Mouse (Mus musculus) adrenal gland, postnatal 4 days (tissue): ENCODE results near the gene Atox1. TPM values are rescaled to one million over a fixed set of nuclear protein-coding genes. Genes with fewer than 3 reads are reported as not detected.
A peak's percentile ranks its signal among the peaks of the same experiment; 100 is the strongest.
"Not testable (repeated sequence)": the region's sequence is repeated elsewhere in the genome, so short reads cannot be mapped to it uniquely, and the experiment has no call there.

Experiments used
- DNase-seq, 2 experiments: peaks; one replicate each; pipeline ENCODE4 v3.0.0; 2021 to 2022; ENCODE audit warnings: low spot score in 2 of 2, mixed read lengths in 2 of 2
- total RNA-seq, 2 experiments: library from RNA; stranded (reverse); gene quantifications; 2 replicates each; pipeline ENCODE4 v1.2.3; 2021

Atox1 gene
- total RNA-seq, 2 experiments from 2014 or later = 254 to 267 TPM

DNA sequence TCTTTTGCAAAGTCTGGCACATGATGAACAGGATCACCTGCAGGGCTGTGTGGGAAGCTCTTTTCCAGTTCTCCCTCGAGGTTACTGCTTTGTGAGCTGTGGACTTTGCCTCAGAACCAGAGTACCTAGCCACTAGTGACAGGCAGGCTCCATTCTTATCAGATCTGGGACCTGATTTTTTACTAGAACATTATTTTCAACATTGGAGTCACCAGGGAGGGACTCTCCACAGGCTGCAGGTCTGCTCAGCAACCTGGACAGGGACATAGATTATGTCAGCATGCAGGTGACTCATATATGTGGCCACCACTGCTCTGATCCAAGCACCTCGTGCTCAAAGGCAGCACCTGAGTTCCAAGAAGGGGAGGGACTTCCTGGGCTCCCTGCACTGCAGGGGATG, 5.9 kb downstream of the Atox1 start:
- DNase-seq = no peak

DNA sequence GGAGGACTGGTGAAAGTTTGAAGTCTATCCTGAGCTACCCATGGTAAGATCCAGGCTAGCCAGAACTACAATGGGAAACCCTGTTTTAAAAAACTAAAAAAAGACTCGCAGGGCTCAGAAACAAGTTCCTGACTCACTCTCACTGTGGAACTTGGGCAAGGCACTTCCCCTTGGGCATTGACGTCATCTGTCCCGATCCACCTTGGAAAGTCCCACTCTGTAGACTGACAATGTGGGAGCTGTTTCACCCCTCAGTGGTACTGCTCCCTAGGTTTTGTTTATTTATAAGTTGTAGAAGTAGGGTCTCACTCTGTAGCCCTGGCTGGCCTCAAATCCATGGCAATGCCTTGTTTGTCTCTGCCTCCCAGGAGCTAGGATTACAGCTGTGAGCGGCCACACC, 7.4 kb downstream of the Atox1 start:
- DNase-seq = no peak

DNA sequence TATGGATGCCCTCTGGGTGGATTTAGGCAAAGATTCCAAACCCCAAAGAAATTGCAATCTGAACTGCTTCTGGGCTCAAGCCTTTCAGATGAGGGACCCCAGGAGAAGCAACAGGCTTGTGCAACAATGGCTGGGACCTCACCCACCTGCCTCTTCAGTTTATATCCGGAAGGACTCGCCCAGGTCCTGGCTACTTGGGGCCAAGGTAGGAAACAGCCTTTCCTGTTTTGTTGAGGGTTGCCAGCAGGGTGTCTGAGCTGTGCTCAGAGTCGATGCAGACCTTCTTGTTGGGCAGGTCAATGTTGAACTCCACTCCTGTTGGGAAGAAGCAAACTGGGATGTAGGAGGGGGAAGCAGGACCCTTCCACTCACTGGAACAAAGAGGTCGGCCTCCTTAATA, 10.7 kb downstream of the Atox1 start:
- no peak for DNase-seq

DNA sequence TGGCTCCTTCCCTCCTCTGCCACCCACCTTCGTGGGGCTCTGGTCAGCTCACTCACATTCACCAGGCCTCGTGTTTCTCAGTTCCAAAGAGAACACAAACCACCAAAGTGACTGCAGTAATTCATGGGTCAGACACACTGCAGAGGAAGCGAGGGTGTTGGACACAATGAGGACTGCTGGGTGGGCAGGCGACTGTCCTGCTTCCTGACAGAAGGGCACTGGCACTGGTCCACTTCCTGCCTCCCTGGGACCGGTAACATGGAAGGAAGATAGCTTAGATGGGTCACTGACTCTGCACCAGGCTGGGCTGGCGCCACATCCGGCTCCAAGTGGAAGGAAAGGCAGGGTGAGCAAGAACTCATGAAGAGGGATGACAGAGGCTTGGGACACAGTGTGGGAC, 11.5 kb downstream of the Atox1 start:
- DNase-seq = no peak

DNA sequence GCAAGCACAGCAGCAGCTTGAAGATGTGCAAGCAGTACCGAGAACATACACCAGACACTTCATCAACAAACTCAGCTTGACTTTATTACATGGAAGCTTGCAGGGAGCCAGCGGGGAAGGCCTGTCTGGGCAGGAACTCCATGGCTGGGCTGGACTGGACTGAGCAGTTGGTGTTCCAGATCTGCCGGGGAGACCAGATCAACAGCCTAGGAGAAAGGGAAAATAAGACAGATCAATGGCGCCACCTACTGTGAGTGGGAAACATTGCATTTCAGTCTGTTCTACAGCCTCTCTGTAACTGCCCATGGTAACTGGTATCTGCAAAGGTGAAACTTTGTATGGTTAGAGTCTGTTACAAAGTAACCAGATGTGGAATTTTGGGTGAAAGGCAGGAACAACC, 14.5 kb downstream of the Atox1 start:
- peak; percentile 43 to 72 for DNase-seq

DNA sequence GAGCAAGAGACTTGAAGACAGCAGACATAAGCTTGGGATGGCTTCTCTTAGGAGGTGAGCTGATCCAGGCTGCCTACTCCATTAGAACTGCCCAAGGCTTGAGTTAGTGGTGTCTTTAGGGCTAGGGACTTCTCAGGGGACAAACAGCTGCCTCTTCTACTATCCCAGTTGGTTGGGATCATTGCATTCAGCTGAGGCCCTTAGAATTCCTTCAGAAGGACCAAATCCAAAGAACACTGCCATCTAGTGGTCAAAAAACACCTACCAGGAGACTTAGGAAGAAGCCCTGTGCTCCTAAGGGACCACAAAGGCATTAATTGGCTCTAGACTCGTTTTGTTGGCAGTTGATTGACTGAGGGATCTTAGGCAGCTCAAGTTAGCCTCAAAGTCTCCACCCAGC, 16.3 kb downstream of the Atox1 start:
- peak in 1 of 2 experiments; percentile 28 for DNase-seq

DNA sequence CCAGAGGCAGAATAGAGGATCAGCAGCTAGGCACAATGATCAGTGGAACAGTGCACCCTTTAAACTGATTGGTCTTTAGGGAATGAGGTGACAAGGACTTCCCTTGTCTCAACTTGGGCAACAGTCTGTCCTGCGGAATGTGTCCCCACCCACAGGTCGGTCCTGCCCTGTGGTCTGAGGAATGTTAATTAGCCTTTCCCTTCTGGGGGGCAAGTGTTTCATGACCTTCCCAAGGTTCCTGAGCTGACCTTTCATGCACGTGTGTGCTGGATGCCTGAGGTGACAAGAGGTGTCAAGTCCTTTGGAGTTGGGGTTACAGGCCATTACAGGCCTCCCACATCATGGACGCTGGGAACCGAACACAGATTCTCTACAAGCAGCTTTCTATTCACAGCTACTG, 21.3 kb downstream of the Atox1 start:
- DNase-seq = no peak

DNA sequence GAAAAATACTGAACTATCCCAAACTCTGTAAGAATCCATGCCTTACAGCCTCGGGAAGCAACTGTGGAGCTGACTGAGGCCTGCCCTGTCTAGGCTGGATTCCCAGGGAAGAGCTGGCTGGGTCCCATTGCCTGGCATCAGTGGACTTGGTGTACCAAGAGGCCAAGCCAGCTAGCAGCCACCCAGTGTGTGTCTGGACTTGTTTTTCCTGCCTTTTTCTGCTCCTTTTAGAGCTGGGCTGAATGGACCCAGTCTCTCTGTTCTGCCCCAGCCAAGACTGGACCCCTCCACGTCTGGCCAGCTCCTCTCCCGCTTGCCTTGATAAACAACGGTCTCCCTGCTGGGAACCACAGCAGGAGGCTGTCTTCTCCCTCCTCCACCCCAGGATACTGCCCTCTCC, 23.0 kb downstream of the Atox1 start:
- DNase-seq = no peak

DNA sequence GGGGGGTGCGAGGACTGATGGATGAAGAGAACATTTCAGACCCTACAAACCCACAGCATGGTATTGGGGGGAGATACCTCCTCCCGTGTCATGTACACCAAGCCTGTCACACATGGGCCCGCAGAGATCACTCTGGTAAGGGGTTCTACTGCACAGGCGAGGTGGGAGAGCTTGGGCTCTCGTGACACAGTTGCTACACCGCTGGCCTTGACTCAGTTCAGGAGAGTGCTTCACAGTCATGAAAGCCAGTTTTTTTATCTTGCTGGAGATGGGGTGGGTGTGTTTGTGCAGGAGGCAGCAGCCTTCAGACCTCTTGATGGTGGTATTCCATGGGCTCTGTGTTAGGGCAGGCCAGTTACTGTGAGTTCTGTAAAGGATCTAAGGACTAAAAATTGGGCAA, 24.9 kb downstream of the Atox1 start:
- no peak for DNase-seq

DNA sequence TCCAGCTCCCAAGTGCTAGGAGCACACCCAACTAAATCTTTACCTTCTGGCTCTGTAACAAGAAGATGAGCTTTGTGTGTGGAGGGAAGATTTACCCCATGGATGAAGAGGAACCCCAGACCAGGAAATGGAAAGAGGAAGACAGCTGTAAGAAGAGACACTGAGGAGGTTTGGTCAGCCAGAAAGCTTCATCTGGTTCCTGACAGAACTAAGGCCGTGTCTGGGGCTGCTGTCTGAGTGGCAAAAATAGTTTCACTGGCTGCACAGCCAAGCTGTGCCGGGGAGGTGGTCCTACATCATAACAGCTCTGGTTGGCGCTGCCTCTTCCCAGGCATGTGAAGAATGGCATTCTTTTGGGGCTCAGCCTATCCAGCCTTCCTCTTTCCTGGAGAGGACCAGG, 28.1 kb downstream of the Atox1 start:
- DNase-seq = no peak

DNA sequence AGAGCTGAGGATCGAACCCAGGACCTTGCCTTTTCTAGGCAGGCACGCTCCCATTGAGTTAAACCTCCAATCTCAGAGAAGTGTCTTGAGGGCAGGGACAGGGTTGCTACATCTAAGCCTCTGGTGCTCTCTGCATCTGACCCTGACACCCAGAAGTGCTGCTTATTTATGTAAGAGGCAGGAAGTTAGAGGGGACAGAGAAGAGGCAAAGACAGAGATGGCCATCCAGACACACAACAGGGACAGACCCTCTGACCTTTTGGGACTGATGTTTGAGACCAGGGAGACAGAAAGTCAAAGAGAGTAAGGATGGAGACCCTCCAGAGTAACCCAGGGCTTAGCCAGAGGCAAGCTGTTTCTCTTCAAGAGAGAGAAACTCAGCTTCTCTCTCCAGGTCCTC, 31.1 kb downstream of the Atox1 start:
- DNase-seq = no peak

DNA sequence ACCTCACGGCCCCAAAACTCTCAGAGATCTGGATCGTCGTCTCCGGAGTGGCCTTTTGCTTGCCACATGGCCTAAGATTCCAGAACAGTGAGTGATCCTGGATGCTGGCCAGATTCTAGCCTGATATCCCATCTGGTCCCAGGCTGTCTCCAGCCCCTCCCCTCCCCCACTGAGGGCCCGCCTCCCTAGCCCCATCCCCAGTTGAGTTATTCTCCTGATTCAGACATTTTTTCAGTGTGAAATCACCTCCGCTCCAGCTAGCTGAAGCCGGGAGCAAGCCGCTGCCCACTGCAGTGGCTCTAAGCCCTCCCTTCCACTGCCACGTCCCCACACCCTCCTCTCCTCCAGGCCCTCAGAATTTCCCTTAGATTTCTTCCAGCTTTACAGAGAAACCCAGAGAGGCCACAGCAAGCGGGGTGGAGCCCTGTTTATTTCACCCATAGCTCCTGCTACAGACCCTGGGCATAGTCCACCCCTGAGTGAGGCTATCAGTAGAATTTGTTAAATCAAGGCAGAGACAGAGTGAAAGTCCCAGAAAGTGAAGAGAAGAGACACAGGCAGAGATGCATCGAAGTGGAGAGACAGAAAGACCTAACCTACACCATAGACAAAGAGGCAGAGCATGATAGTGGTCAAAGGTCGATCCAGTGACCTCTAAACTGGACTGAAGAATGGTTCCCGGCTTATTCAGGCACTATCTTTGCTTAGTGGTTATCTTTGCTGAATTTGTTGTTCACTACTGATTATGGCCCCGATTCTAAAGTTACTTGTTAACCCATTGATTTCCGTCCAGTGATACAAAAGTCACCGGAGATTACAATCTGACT, 32.6 kb downstream of the Atox1 start:
- peak; percentile 71 to 81 for DNase-seq

DNA sequence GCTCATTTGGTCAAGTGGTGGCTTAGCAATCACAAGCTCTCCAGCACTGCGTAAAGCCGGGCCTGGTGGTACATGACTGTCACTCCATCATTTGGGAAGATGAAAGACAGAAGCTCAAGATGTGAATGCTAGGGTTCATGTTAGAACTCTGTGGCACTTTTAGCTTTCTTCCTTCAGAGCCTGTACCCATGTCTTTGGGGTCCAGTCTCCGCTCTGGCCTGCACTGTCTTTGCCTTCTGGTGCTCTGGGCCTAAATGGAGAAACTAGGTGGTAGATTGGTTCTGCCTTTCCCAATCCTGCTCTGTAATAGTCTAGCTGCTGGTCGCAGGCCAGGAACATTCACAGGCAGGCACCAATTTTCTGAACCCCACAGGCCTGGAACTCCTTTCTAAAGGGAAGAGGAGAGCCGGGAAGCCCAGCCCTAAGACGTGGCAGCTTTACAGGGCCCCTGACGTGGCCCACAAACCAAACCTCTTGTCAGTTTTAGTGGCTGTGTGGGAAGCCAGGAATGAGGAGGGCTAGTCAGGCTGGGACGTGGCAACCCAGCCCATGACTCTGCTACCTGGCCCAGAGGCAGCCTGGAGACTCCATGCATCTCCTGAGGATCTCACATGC, 36.2 kb downstream of the Atox1 start:
- no peak for DNase-seq

DNA sequence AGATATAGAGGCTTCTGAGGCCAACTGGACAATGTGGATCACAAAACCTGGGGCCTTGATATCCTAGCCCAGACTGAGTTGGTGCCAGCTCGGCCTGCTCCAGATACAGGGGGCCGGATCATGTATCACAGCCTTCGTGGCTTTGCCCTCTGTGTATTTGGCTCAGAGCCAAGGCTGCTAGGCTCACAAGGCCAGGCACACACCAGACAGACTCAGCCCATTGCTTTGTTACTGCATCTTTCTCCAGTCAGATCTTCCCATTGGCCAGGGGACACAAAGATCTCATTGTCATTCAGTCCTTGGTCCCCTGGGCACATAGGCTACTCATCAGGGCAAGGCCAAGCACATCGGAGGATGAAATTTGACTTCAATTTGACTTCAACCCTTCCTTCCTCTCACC, 37.3 kb downstream of the Atox1 start:
- DNase-seq = peak in 1 of 2 experiments; percentile 70

DNA sequence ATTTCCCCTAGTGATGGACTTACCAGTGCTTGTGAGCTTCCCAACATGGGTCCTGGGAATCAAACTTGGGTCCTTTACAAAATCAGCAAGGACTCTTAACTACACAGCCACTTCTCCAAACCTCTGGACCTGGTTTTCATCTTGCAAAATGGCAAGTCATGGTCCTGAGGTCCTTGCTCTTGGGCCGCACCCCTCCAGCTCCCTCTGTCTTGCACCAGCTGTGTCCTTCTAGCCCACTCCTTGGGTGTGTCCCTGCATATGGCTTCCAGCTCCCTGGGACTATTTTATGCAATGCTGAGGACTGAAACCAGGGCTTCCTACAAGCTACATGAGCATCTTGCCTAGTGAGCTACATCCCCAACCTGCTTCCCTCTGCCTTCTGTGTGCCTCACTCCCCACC, 38.1 kb downstream of the Atox1 start, which contains the start of gene Sparc:
Gene Sparc, minus strand, starts transcription at position 206 of the 400 bp plus-strand sequence.
- no peak for DNase-seq

DNA sequence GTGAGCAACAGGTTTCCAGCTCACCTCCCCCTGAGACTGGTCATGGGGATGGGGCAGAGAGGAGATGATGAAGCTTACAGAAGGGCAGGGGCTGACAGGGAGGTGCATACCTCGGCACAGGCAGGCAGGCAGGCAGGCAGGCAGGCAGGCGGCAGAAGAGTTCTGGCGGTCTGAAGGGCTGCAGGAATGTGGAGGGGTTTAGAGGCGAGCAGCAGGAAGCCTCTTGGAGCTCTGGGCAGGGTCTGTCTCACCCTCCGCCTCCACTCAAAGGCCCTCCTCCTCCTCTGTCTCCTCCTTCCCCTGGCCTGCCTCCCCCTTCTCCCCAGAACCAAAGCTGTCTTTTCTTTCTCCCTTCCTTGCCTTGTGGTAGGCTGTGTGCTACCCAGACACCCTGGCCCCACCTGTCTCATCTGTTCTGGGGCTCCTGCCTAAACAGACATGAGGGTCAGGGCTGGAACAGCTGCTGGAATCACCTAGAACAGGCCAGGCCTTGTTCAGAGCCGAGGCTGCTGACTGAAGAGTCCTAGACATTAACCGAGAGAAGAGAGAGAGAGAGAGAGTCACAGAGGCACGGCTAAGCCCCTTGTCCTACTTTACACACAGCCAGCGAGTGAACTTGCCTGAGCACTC, 41.2 kb downstream of the Atox1 start:
- DNase-seq = peak; percentile 57 to 58

DNA sequence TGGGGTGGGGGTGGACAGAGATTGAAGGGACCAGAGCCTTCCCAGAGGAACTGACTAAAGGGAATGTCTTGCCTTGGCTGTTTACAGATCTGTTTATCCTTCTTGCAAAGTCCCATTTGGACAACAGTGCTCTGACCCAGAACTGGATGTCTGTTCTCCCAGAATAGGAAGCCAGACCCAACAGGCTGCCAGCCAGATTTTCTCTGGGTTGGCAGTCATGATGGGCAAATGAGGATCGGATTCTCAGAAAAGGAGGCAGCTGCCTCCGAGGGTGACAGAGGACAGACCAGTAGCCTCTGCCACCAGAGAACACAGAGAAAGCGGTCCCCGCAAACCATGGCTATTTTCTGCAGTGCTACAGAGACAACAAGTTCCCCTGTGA, 41.8 kb downstream of the Atox1 start:
- DNase-seq = no peak

DNA sequence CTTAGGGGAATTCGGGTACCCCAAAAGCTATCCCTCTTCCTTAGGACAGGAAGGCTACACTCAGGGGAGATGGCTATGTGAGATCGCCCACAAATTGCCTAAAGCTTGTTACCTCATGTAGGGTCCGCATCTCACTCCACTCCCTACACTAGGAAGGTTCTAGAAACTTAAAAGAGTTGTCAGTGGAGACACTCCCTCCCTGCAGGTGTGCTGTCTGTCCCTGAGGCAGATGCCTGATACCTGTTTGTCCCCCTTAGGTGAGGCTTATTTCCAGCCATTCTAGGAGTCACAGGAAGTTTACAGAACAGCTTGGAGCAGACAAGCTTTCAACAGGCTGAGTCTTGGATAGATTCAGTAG, 42.4 kb downstream of the Atox1 start:
- DNase-seq = no peak

DNA sequence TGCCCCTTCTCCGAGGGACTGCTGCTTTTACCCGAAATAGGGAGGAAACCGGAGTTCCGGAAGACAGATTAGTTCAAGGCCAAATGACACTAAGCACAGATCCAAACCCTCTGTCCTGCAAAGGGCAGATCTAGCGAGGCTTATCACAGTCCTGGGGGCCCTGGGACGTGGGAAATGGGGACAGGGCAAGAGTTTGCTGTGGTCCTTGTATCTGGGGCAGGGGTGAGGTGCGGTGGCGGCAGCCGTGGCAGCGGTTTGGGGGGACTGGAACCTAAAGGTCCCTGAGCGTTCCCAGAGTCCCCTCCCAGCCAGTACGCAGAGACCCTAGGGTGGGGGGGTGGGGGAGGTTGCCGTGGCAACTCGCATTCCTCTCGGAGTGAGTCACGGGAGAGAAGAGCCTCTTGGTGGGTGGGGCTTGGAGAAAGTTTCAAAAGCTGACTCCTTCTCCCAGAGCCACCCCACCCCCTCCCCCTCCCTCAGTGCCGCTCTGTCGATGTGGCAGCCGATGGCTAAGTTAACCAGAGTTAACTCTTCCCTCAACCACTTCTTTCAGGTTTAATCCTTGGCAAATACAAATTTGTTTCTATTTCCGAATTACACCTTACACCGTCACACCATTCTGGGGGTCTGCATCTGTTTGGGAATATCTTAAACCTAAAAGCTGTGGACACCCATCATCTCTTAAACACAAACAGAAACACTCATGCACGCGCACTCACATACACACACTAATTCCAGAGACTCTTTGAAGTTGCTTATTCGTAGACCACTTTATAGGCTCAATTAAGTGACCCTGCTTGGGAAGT, 42.9 kb downstream of the Atox1 start:
- DNase-seq = no peak

DNA sequence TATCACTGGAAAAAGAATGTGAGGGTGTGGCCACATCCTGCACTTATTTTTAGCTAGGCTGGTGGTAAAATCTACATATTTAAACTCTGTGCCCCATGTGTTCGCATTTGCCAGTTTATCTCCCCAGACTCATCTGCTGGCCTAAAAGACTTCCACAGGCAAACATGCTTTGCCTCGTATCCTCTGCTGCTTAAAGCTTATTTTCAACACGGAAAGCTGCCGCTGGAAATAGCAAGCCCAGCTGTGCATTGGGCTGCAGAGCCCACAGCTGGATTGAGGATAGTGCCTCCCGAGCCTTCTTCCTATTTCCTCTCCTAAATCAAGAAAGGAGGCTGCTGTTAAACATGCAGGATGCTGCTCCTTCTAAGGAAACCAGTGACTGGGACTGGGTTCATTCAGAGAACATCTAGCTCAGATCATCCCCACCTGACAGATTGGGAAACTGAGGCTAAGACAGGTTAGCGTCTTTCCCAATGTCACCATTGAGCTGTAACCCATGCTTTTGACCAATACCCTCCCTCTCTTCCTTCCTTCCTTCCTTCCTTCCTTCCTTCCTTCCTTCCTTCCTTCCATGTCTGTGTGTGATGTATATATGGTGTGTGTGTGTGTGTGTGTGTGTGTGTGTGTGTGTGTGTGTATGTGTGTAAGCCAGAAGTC, 44.3 kb downstream of the Atox1 start:
- no peak for DNase-seq

DNA sequence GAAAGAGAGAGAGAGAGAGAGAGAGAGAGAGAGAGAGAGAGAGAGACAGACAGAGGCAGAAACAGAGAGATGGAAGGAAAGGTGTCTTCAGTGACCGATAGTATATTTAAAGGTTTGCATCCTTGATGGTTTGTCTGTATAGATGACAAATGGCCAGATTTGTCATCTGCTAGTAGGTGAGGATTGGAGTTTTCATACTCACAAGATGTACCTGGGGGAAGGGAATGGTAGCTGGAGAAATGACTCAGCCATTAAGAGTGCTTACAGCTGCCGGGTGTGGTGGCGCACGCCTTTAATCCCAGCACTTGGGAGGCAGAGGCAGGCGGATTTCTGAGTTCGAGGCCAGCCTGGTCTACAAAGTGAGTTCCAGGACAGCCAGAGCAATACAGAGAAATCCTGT, 45.3 kb downstream of the Atox1 start:
- not testable (repeated sequence) for DNase-seq
